Mouse (Mus musculus): Measurements from ENCODE around the gene Cds1. TPM values are rescaled to one million over a fixed set of nuclear protein-coding genes. Genes with fewer than 3 reads are reported as not detected.

The Cds1 gene
- total and polyA plus RNA-seq, 3 experiments = 3.2 to 20.9 (median 17.3) TPM

- Histone ChIP-seq H3K9ac (ENCODE audit: low read depth, low read length) (no peak overlapping the region), H3K4me1 (ENCODE audit: control insufficient read depth, insufficient read depth, low read length) (peaks cover 2% of the 10 kb centered on the region; the same call in 1 of the 2 replicates), H3K36me3 (ENCODE audit: control insufficient read depth, insufficient read depth, low read length) (no peaks in the 10 kb centered on the region), H3K4me3 (no peak overlapping the region), H3K79me2 (replicated peaks; ENCODE audit: control insufficient read depth, insufficient read depth, low read length) (no peaks in the 10 kb centered on the region), H3K27ac (no peak overlapping the region), H3K27me3 (ENCODE audit: control insufficient read depth, insufficient read depth, low read length) (peaks cover 2% of the 10 kb centered on the region; the same call in 1 of the 2 replicates)
- intact Hi-C loops (cut with DNase I) = no loop called here
- TF ChIP-seq POLR2A (IDR thresholded peaks at IDR 0.05; ENCODE audit: insufficient read depth, low read depth, low read length) (no peak), CTCF (IDR thresholded peaks at IDR 0.05) (no peak), EP300 (IDR thresholded peaks at IDR 0.05; ENCODE audit: insufficient read depth, low read depth, low read length) (no peak)
- 46% methylated on average over 13 of the region's 13 CpGs for WGBS
- no peak for DNase-seq
Measured at GRCm38 (mm10) chr5:101825111-101825911, 60.4 kb downstream of the Cds1 start.

DNA sequence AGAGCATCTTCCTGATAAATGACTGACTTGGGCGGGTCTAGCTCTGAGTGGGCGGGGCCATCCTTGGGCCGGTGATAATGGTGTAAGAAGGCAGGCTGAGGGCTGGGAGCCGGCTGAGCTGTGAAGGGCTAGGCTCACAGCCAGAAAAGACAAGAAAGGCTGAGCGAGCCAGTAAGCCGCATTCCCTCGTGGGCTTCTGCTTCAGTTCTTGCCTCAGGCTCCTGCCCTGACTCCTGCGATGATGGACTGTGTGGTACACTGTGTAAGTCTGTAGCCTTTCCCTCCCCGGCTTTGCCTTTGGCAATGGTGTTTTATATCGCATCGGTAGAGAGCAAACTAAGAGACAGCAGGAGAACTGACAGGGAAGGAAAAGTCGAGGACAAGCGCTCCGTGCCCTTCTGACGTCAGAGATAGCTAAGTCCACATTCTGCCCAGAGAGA is 61.6 kb downstream of the Cds1 start:
- Histone ChIP-seq H3K27ac (no peak overlapping the region), H3K36me3 (ENCODE audit: control insufficient read depth, insufficient read depth, low read length) (no peaks in the 10 kb centered on the region), H3K4me3 (no peak overlapping the region), H3K79me2 (replicated peaks; ENCODE audit: control insufficient read depth, insufficient read depth, low read length) (no peaks in the 10 kb centered on the region), H3K27me3 (ENCODE audit: control insufficient read depth, insufficient read depth, low read length) (peaks cover 2% of the 10 kb centered on the region; the same call in 1 of the 2 replicates), H3K4me1 (ENCODE audit: control insufficient read depth, insufficient read depth, low read length) (peaks cover 2% of the 10 kb centered on the region; the same call in 1 of the 2 replicates), H3K9ac (ENCODE audit: low read depth, low read length) (no peak overlapping the region)
- intact Hi-C loops (cut with DNase I) = no loop called here
- peak; percentile 43 to 51 for DNase-seq
- TF ChIP-seq CTCF (IDR thresholded peaks at IDR 0.05) = no peak
- WGBS = 4% methylated on average over 15 of the region's 15 CpGs

DNA sequence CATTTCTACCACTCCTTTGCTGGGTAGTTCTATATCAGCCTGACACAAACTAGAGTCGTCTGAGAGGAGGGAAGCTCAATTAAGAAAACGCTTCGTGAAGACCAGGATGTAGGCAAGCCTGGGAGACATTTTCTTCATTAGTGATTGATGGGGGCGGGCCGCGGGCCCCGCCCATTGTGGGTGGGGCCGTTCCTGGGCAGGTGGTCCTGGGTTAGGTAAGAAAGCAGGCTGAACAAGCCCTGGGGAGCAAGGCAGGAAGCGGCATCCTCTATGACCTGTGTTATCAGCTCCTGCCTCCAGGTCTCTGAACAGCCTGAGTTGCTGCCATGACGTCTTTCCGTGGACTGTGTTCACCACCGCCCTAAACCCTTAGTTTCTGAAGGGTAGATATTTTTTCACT is 62.5 kb downstream of the Cds1 start:
- no peak for DNase-seq
- Histone ChIP-seq H3K4me3 (no peak overlapping the region), H3K79me2 (replicated peaks; ENCODE audit: control insufficient read depth, insufficient read depth, low read length) (no peaks in the 10 kb centered on the region), H3K36me3 (ENCODE audit: control insufficient read depth, insufficient read depth, low read length) (no peaks in the 10 kb centered on the region), H3K9ac (ENCODE audit: low read depth, low read length) (no peak overlapping the region), H3K27me3 (ENCODE audit: control insufficient read depth, insufficient read depth, low read length) (peaks cover 2% of the 10 kb centered on the region; the same call in 1 of the 2 replicates), H3K27ac (no peak overlapping the region), H3K4me1 (ENCODE audit: control insufficient read depth, insufficient read depth, low read length) (peaks cover 2% of the 10 kb centered on the region; the same call in 1 of the 2 replicates)
- intact Hi-C loops (cut with DNase I) = no loop called here
- WGBS = 30% methylated on average over 12 of the region's 12 CpGs
- TF ChIP-seq CTCF (IDR thresholded peaks at IDR 0.05) = no peak
- TF ChIP-seq EP300 (IDR thresholded peaks at IDR 0.05; ENCODE audit: insufficient read depth, low read depth, low read length) = no peak
- TF ChIP-seq POLR2A (IDR thresholded peaks at IDR 0.05; ENCODE audit: insufficient read depth, low read depth, low read length) = no peak

GRCm38 (mm10) chr5:101828932-101829331 is 64.0 kb downstream of the Cds1 start:
- Histone ChIP-seq H3K4me1 (ENCODE audit: control insufficient read depth, insufficient read depth, low read length) (peaks cover 2% of the 10 kb centered on the region; the same call in 1 of the 2 replicates), H3K27ac (no peak overlapping the region), H3K36me3 (ENCODE audit: control insufficient read depth, insufficient read depth, low read length) (no peaks in the 10 kb centered on the region), H3K4me3 (no peak overlapping the region), H3K79me2 (replicated peaks; ENCODE audit: control insufficient read depth, insufficient read depth, low read length) (no peaks in the 10 kb centered on the region), H3K27me3 (ENCODE audit: control insufficient read depth, insufficient read depth, low read length) (peaks cover 2% of the 10 kb centered on the region; the same call in 1 of the 2 replicates), H3K9ac (ENCODE audit: low read depth, low read length) (no peak overlapping the region)
- TF ChIP-seq CTCF (IDR thresholded peaks at IDR 0.05) = no peak
- TF ChIP-seq EP300 (IDR thresholded peaks at IDR 0.05; ENCODE audit: insufficient read depth, low read depth, low read length) = no peak
- no peak for TF ChIP-seq POLR2A (IDR thresholded peaks at IDR 0.05; ENCODE audit: insufficient read depth, low read depth, low read length)
- 83% methylated on average over 3 of the region's 3 CpGs for WGBS
- intact Hi-C loops (cut with DNase I) = no loop called here
- DNase-seq = no peak

DNA sequence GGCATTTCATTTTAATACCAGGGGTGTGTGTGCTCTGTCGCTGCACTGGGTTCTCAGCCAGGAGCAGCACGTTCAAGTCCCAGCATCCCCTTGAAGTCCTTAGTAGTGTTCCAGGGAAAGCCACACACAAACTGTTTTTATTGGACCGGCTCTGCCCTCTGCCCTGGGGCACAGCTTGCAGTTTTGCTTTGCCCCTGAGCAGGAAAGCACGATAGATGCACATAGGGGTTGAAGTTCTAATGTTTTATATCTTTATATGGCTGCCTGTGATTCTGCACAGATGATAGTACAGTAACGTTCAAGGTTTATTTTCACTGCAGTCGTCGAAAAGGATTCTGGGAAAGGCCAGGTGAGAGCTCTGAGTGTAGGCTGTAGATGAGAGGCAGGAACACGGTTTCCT is 65.2 kb downstream of the Cds1 start:
- H3K4me1 ChIP-seq (ENCODE audit: control insufficient read depth, insufficient read depth, low read length) = peaks cover 2% of the 10 kb centered on the region; the same call in 1 of the 2 replicates
- no peak overlapping the region for H3K9ac ChIP-seq (ENCODE audit: low read depth, low read length)
- H3K36me3 ChIP-seq (ENCODE audit: control insufficient read depth, insufficient read depth, low read length) = no peaks in the 10 kb centered on the region
- no peak for DNase-seq
- intact Hi-C loops (cut with DNase I) = no loop called here
- no peak overlapping the region for H3K27ac ChIP-seq
- no peak overlapping the region for H3K4me3 ChIP-seq
- no peaks in the 10 kb centered on the region for H3K79me2 ChIP-seq (replicated peaks; ENCODE audit: control insufficient read depth, insufficient read depth, low read length)
- TF ChIP-seq EP300 (IDR thresholded peaks at IDR 0.05; ENCODE audit: insufficient read depth, low read depth, low read length) (no peak), CTCF (IDR thresholded peaks at IDR 0.05) (no peak), POLR2A (IDR thresholded peaks at IDR 0.05; ENCODE audit: insufficient read depth, low read depth, low read length) (no peak)
- 77% methylated on average over 8 of the region's 8 CpGs for WGBS
- H3K27me3 ChIP-seq (ENCODE audit: control insufficient read depth, insufficient read depth, low read length) = peaks cover 2% of the 10 kb centered on the region; the same call in 1 of the 2 replicates

DNA sequence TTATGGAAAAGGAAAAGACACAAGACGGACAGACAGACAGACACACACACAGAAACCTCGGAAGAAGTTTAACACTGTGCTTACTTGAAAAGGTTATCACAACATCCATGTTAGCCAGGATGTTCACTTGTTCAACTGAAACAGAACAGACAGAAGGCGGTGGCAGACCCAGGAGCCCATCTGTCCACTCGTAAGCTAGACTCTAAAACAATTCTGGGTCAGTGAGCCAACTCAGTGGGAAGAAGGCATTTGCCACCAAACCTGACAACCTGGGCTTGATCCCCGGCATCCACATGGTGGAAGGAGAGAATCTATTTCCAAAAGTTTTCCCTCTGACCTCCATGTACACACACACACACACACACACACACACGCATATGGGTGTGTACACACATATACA is 67.1 kb downstream of the Cds1 start:
- H3K79me2 ChIP-seq (replicated peaks; ENCODE audit: control insufficient read depth, insufficient read depth, low read length) = no peaks in the 10 kb centered on the region
- H3K27me3 ChIP-seq (ENCODE audit: control insufficient read depth, insufficient read depth, low read length) = peaks cover 1% of the 10 kb centered on the region; the same call in 1 of the 2 replicates
- no peak for DNase-seq
- no peak overlapping the region for H3K27ac ChIP-seq
- no peak overlapping the region for H3K4me3 ChIP-seq
- intact Hi-C loops (cut with DNase I) = no loop called here
- 87% methylated on average over 6 of the region's 6 CpGs for WGBS
- TF ChIP-seq POLR2A (IDR thresholded peaks at IDR 0.05; ENCODE audit: insufficient read depth, low read depth, low read length) = no peak
- no peak for TF ChIP-seq CTCF (IDR thresholded peaks at IDR 0.05)
- TF ChIP-seq EP300 (IDR thresholded peaks at IDR 0.05; ENCODE audit: insufficient read depth, low read depth, low read length) = no peak
- H3K4me1 ChIP-seq (ENCODE audit: control insufficient read depth, insufficient read depth, low read length) = no peaks in the 10 kb centered on the region
- no peak overlapping the region for H3K9ac ChIP-seq (ENCODE audit: low read depth, low read length)
- H3K36me3 ChIP-seq (ENCODE audit: control insufficient read depth, insufficient read depth, low read length) = no peaks in the 10 kb centered on the region

Data from heart, adult 2 months (tissue).